Mouse (Mus musculus) B cell, adult 62 days (primary cell): Measurements from ENCODE around the gene Ptma. TPM values are rescaled to one million over a fixed set of nuclear protein-coding genes. Genes with fewer than 3 reads are reported as not detected.

Experiments used
- total RNA-seq: library from RNA; stranded (reverse); gene quantifications from 4 replicates; pipeline ENCODE4 v1.2.4, GENCODE M21; 2023

The Ptma gene
- 1,771 to 1,875 TPM (median 1,797 TPM) in 4 replicates for total RNA-seq

DNA sequence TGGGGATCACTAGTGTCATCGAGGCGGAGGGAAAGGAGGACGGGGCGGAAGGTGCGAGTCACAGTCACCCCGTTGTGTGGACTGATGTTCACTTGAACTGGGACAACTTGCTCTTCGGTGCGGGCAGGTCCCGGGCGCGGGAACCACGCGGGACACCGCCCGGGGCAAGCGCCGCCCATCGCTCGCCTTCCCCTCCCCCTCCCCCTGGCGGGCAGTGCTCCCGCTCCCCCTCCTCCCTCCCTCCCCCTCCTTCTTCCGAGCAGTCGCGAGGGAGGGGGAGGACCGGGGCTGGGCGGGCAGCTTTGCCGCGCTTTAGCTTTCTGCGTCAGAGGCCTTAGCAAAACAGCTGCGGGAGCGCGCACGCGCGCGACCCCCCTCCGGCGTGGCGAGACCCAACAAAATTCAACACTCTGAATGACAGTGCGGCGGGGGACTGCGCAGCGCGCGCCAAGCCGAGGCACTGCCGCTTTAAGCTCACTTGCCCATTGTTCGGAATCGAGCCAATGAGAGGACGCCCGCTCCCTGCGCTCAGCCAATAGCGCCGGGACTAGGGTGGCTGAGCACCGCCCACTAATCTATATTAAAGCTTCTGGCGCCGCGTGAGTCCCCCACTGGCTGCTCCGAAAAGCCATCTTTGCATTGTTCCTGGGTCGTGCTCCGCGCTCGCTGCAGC lies at the start of gene Ptma:
Ptma (plus strand) TSS at position 611 of the 673 bp plus-strand sequence.

Other genes starting within 250 kb of the Ptma start
- gene B3gnt7, start 223.9 kb upstream of the Ptma start, total RNA-seq = 19.4 to 26.5 TPM (median 21.7 TPM) in 4 replicates
- gene Ncl, start 167.3 kb upstream of the Ptma start, total RNA-seq = 523 to 570 TPM (median 562 TPM) in 4 replicates
- not detected in 4 replicates for gene Nmur1, start 100.5 kb upstream of the Ptma start, total RNA-seq
- not detected in 4 replicates for gene Tex44, start 100.4 kb upstream of the Ptma start, total RNA-seq
- gene Pde6d, start 55.9 kb downstream of the Ptma start, total RNA-seq = 18.1 to 24.4 TPM (median 21.1 TPM) in 4 replicates
- gene Cops7b, start 56.2 kb downstream of the Ptma start, total RNA-seq = 11.9 to 14.8 TPM (median 12.6 TPM) in 4 replicates
- gene Nppc, start 143.8 kb downstream of the Ptma start, total RNA-seq = not detected in 4 replicates
- gene Dis3l2, start 177.1 kb downstream of the Ptma start, total RNA-seq = 28.5 to 29.5 TPM (median 29.0 TPM) in 4 replicates